Mouse (Mus musculus) liver, adult 2 months (tissue): ENCODE measurements around the gene Fgd5.

ENCODE experiments used
- CTCF ChIP-seq: fragments of 200-500 bp; IDR thresholded peaks from 2 replicates; pipeline ENCODE4 v1.5.1; 2011; ENCODE audit warnings: low read depth, low read length, control low read depth
- POLR2A ChIP-seq: fragments of 200-500 bp; IDR thresholded peaks from 2 replicates; pipeline ENCODE4 v1.6.1; 2011; ENCODE audit warnings: low read length, control low read depth; ENCODE audit not compliant: insufficient read depth; ENCODE audit errors: extremely low read depth

- TF ChIP-seq CTCF: no peak
- TF ChIP-seq POLR2A: no peak
Observed at GRCm38 (mm10) chr6:92064101-92064500, 85.4 kb downstream of the Fgd5 start.
